Mouse (Mus musculus) frontal cortex, postnatal 10 days (tissue): Measurements from ENCODE around the gene Ap2a1.

ENCODE experiments used
- DNase-seq, 2 experiments: peaks; one replicate each; pipeline ENCODE4 v3.0.0; 2022; ENCODE audit warnings: low spot score in 2 of 2, mixed read lengths in 1 of 2

Ap2a1 gene

GRCm38 (mm10) chr7:44866276-44867009 lies 62.9 kb downstream of the Ap2a1 start:
- no peak for DNase-seq

GRCm38 (mm10) chr7:44864595-44865542 lies 64.4 kb downstream of the Ap2a1 start:
- no peak for DNase-seq

- no peak for DNase-seq
These were observed 65.3 kb downstream of the Ap2a1 start for GRCm38 (mm10) chr7:44863982-44864494.

- DNase-seq, result no peak
These were observed 66.1 kb downstream of the Ap2a1 start for GRCm38 (mm10) chr7:44863210-44863609.

- no peak for DNase-seq
These were observed 66.9 kb downstream of the Ap2a1 start for GRCm38 (mm10) chr7:44862434-44862833.

- DNase-seq, result no peak
These were observed 67.9 kb downstream of the Ap2a1 start for GRCm38 (mm10) chr7:44861429-44861816.

- DNase-seq, result peak in 1 of 2 experiments; percentile 67
These were observed 68.5 kb downstream of the Ap2a1 start for GRCm38 (mm10) chr7:44860576-44861428.

GRCm38 (mm10) chr7:44859896-44860295 lies 69.4 kb downstream of the Ap2a1 start:
- DNase-seq, result no peak

GRCm38 (mm10) chr7:44857905-44858304 lies 71.4 kb downstream of the Ap2a1 start:
- no peak for DNase-seq

- peak; percentile 90 to 91 for DNase-seq
These were observed 72.2 kb downstream of the Ap2a1 start, which contains the start of gene Pnkp for GRCm38 (mm10) chr7:44857042-44857552. TSS of gene Pnkp (plus strand) at chr7:44857139.

- DNase-seq, result no peak
These were observed 72.9 kb downstream of the Ap2a1 start for GRCm38 (mm10) chr7:44856265-44856916.

- DNase-seq, result no peak
These were observed 74.3 kb downstream of the Ap2a1 start for GRCm38 (mm10) chr7:44855036-44855435.

GRCm38 (mm10) chr7:44854356-44855031 lies 74.8 kb downstream of the Ap2a1 start:
- DNase-seq, result peak in 1 of 2 experiments; percentile 71

- DNase-seq, result no peak
These were observed 75.5 kb downstream of the Ap2a1 start for GRCm38 (mm10) chr7:44853596-44854355.

GRCm38 (mm10) chr7:44853065-44853464 lies 76.2 kb downstream of the Ap2a1 start:
- DNase-seq, result no peak

GRCm38 (mm10) chr7:44852259-44853027 lies 76.9 kb downstream of the Ap2a1 start:
- no peak for DNase-seq

GRCm38 (mm10) chr7:44851625-44852234 lies 77.6 kb downstream of the Ap2a1 start:
- no peak for DNase-seq
